Mouse (Mus musculus): ENCODE measurements at regions not wholly inside any gene's neighbourhood (a gene's known extent, or its start where the extent isn't known, plus 50 kb on each side); places are given as distances from the start of the nearest gene placed in this dataset.
"Not testable (repeated sequence)": the region's sequence is repeated elsewhere in the genome, so short reads cannot be mapped to it uniquely, and the experiment has no call there.

DNA sequence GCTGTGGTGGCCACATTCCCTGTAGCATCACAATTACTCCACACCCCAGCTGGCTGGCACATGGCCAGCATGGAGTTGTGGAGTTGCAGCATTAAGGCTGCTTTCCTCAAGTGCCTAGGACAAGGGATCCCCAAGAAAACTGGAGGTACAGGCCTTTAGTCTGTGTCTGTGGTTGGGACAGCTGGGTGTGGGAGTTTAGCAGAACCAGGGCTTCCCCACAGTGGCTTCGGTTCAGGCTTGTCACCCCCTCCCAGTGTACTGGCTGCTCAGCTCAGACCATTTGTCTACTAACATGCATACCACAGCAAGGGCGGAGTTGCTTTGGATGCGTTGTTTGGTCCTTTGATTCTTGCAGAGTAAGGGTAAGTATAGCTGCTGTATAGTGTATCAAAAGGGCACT, 79.1 kb upstream of the Neurl1b start:
- DNase-seq (ENCODE audit: extremely low spot score in 1 of 2, low spot score in 1 of 2), result no peak

DNA sequence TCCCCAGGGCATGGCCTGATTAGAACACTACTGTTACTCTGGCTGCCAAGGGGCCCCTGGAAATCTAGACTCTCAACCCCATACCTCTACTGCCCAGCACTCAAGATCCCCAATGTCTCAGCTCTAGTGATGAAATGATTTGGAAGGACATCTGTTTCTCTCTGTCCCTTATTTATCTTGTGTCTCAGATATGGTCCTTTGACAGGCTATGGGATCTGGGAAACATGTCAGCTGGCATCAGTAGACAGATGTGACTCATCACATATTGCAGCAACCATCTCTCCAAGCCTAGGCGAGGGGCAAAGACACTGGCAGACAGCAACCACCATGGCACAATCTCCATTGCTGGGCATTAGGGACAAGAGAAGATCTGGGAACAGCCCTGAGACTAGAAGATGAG, 78.6 kb upstream of the Neurl1b start:
- DNase-seq (ENCODE audit: extremely low spot score in 1 of 2, low spot score in 1 of 2), result no peak

DNA sequence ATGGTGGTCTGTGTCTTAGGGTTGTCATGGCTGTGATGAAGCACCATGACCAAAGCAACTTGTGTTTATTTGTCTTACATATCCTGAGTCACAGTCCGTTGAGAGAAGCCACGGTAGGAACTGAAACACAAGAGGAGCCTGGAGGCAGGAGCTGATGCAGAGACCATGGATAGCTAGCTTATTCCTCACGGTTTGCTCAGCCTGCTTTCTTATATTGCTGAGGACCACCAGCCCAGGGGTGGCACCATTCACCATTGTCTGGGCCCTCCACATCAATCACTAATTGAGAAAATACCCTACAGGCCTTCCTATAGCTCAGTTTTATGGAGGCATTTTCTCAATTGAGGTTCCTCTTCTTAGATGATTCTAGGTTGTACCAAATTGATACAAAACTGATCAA, 77.5 kb upstream of the Neurl1b start:
- DNase-seq (ENCODE audit: extremely low spot score in 1 of 2, low spot score in 1 of 2), result no peak

DNA sequence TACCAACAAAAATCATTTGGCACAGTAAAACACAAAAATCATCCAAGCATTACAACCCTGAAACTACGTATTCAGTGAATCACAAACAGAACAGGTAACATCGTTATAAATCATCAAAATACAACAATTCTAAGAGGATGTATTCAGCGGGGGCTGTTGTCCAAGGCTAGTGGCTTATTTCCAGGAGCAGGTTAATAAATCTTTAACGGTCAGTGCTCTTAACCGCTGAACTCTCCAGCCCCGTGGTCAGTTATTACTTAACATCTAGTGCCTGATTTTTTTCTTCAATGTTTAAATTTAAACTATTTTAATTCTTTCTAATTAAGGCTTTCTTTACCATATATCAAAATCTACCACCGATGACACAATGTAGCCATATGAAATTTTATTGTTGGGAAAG, 69.2 kb upstream of the Neurl1b start:
- not testable (repeated sequence) for DNase-seq (ENCODE audit: extremely low spot score in 1 of 2, low spot score in 1 of 2)

DNA sequence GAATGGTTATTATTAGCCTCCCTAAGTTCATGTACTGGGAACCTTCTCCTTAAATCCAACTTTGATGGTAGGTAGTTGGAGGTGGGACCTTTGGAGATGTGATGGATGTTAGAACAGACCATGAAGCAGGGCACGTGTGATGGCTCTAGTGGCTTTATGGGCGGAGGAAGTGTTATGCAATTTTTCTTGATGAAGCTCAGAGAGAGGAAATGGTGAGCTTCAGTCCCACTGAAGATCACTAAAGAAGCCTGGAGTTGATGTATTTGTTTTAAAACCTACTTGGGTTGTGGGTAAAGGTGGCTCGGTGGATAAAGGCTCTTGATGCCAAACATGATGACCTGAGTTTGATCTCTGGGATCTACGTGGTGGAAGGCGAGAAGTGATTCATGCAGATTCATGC, 66.5 kb upstream of the Neurl1b start:
- no peak for DNase-seq (ENCODE audit: extremely low spot score in 1 of 2, low spot score in 1 of 2)

DNA sequence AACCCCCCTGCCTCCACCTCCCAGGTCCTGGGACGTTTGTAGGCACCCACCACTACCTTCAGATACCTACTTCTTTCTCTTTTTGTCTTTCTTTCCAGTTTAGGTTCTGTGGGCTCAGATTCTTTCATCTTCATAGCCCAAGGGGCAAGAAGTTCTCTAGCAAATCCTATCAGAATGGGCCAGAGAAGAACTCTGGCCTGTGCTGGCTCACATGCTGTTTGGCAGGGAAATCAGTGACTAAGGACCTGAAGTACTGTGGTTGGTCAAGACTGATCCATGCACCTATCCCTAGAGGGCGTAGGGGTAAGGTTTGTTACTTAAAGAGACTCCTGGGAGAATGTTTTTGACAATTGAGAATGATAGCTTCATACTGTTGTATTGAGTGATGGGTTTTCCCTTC, 64.9 kb upstream of the Neurl1b start:
- no peak for DNase-seq (ENCODE audit: extremely low spot score in 1 of 2, low spot score in 1 of 2)

DNA sequence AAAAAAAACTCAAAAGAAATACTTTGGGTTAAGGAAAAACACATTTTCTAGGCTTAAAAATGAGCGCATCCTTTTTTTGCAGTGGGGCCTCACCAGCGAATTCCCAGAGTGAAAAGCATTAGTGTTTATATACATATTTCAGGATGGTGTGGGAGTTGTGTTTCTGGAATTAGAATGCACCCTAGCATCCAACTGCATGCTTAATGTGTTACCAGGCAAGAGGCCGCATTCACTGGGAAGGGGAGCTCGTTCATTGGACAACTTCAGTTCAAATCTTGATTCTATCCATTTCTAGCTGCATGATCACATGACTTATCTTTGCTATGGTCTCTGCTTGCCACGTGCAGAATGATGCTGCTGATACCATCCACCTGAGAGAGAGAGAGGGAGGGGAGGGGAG, 64.4 kb upstream of the Neurl1b start:
- DNase-seq (ENCODE audit: extremely low spot score in 1 of 2, low spot score in 1 of 2), result no peak

DNA sequence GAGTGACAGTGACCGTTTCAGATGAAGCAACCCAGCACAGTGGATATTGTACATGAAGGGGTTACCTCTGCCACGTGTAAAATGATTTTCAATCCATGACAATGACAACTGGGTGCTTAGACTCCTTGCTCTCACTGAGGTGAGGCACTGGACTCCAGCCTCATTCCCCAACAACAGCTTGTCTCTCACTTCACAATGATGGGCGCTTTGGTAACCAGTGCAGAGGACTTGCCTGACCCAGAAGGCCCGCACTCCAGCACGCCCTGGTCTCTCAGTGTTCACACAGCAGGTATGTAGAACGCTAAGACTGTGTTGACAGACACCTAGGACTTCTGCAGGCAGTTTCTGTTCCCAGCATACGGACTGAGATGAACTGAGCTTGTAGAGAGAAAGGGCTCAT, 62.6 kb upstream of the Neurl1b start:
- no peak for DNase-seq (ENCODE audit: extremely low spot score in 1 of 2, low spot score in 1 of 2)

DNA sequence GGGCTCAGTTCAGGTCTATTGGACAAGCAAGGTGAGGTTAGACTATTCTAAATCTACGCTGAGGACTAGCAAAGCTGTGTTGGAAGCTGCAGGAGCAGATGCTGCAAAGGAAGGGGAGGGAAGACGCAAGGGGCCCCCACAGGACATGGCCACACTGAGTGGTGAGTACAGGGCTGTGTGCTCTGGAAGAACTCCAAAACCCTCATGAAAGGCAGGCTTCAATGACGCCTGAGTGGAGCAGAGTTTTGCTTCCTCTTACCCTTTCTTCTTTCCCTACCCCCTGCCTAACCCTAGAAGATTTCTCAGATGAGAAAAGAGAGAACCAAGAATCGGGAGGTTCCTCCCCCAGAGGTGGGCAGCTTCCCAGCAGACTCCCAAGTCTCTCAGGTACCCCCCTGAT, 61.9 kb upstream of the Neurl1b start:
- DNase-seq (ENCODE audit: extremely low spot score in 1 of 2, low spot score in 1 of 2), result no peak

DNA sequence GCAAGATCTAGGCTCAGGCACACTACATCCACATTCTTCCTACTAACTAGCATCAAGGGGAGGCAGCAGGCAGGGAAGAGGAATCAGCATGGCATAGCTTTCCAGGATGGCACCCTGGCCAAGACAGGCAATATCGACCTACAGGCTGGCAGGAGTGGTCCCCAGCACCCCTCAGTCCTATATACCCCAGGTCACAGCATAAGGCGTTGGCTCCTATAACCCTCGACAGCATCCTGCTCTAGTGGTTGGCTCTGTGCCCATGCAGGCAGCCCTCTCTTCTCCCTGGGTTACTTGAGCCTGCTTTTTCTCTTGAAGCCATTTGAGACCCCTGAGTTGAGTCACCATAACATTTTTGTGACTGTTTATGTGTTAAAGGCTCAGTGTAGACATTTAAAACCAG, 60.2 kb upstream of the Neurl1b start:
- DNase-seq (ENCODE audit: extremely low spot score in 1 of 2, low spot score in 1 of 2), result no peak

DNA sequence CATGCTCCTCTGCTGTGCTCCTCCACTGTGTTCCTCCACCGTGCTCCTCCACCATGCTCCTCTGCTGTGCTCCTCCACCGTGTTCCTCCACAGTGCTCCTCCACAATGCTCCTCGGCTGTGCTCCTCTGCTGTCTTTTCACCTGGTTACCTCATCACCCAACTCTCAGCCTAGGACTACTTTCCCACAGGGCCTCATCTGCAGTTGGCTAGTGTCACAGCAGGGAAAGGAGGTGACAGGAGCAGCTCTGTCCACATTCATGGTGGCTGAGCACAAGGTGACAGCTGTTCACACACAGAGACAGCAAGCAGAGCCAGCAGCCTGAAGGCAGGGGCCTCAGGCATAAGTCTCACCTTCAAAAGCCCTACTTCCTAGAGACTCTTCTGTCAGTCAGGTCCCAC, 59.3 kb upstream of the Neurl1b start:
- no peak for DNase-seq (ENCODE audit: extremely low spot score in 1 of 2, low spot score in 1 of 2)

DNA sequence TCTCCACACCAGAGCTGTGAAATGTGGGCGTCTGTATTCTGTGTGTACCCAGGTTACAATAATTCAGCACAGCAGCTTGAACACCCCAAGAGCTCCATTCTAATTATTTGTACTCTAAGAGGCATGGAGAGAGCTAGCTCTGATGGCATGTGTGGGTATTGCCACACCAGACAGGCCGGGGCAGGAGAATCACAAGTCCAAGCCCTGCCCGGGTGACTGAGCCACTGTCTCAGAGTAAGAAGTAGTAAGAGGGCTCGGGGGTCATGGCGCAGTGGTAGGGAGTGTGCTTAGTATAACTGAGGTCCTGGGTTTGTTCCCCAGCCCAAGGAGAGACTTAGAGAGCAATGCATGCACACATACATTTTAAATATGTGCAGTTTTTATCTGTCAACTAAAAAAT, 57.7 kb upstream of the Neurl1b start:
- DNase-seq (ENCODE audit: extremely low spot score in 1 of 2, low spot score in 1 of 2), result no peak

DNA sequence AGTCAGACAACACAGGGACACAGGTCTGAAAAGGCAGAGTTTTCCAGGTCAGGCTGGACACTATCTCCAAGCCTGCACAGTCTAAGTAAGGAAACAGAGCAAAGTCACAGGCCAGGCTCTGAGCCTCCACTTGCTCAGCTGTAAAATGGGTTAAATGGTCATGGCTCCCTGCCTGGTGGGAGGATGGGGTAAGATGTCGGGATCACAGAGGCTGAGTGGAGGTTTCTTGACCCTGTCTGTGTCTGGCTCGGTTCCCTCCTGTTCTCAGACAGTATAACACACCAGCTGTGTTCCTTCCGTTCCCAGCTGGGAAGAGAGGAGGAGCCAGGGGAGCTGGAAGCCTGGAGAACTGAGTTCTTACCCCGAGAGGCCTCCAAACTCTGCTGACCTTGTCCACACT, 56.8 kb upstream of the Neurl1b start:
- DNase-seq (ENCODE audit: extremely low spot score in 1 of 2, low spot score in 1 of 2), result no peak

DNA sequence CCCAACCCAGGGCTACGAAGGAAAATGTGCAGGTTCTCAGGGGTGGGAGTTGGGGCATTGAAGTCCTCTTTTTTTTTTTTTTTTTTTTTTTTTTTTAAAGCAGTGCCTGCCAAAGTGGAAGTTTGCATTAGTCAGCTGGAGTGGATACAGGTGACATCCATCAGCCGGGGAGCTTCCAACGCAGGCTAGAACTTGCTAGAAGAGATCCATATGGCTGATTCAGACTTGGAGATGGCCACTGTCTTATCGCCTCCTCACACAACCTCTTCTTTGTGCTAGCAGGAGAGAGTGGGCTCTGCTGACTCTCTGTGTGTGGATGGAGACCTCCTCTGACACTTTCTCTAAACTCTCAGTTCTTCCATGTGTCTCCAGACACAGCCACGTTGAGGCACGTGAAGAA, 53.9 kb upstream of the Neurl1b start:
- DNase-seq (ENCODE audit: extremely low spot score in 1 of 2, low spot score in 1 of 2), result no peak

DNA sequence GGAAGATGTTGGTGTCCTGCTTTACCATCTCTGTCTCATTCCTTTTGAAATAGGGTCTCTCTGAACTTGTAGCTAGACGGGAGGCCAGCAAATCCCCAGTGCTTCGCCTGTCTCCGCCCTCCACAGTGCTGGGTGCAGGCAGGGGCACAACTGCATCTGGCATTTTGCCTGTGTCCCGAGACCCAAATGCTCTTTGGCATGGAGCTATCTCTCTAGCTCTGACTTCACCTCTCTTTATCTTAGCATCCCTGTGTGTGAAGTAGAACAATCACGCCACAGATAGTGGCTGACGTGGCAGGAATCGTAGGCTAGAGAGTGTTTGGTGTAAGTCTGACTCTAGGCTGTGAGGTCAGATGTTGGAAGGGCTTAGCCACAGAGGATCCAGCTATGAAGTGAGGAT, 53.2 kb upstream of the Neurl1b start:
- peak in 1 of 2 experiments; percentile 3 for DNase-seq (ENCODE audit: extremely low spot score in 1 of 2, low spot score in 1 of 2)

DNA sequence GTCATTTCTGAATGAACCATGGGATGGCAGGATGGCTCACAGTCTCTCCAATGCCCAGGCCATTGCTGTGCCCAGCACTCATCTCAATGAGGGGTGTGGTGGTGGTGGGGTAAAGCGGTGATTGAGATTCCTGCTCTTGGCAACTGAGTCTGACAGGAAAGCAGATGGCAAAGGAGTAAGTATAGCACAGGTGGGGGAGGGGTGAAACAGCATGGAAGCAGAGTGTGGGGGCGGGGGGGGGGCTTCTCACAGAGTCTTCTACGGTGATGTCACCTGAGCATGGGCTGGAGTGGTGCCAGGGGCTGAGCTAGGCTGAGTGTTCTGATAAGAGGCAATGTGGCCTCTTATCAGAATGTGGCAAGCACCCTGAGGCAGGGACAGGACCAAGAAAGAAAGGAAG, 52.6 kb upstream of the Neurl1b start:
- peak in 1 of 2 experiments; percentile 8 for DNase-seq (ENCODE audit: extremely low spot score in 1 of 2, low spot score in 1 of 2)

DNA sequence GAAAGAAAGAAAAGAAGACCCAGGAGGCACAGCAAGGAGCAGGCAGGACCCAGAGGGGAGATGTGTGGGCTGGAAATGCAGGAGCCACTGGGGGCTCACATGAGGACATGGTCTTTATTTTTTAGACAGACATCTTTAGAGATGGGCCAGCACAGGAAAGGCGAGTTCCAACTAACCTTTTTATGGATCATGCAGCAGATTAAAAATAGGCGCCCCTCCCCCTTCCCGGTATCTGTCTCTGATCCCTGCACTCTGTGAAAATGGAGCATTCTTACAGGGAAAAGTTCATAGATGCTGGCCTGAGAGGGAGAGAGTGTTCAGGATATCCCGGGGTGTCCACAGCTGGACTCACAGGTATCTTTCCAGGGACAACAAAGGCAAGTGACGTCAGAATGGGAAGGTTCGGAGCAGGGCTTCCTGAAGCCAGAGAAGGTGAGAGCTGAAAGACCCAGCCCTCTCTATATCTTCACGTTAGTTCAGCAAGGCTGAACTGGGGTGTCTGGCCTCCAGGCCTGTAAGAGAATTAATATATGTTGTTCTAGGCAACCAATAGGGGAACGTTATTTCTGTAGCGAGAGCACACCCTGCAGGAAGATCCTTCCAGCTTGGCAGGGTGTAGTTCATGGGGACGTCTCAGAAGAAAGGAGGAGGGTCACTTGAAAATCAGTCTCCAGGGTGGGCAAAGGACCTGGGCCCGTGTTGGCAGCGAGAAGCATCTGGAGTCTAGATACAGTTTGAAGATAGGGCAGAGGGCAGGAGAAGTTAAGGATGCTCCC, 51.9 kb upstream of the Neurl1b start:
- DNase-seq (ENCODE audit: extremely low spot score in 1 of 2, low spot score in 1 of 2), result no peak

DNA sequence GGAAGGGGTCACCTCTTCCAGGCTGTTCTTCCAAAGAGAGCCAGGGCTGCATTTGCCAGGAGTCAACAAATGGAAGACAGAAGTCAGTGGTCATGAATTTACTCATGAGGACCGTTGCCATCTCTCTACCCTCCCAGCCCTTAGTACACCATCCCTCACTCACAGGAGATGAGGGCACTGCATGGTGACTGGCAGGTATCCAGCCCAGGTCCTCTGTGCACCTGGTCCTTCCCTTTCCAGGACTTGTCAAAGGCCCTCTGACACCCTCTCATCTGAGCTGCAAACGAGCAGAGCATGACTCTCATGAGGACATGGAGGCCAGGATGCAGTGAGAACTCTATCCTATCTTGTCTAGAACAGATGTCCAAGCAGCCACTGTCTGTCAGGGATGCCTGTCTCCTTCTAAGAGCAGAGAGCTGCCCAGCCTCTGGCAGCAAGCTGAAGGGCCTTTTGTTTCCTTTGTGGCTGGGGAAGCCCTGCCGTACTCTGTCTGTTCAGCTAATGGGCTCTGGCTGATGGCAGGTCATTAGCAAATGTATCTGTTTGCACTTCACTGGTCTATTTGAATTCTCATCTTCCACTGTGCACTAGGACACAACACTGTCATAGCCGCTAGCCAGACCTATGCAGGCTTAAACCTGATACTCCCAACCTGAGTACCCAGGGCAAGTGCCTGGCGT, 50.6 kb upstream of the Neurl1b start:
- DNase-seq (ENCODE audit: extremely low spot score in 1 of 2, low spot score in 1 of 2), result no peak
